26 mouse cellular contexts compared by ENCODE assay signal in genomic region chr10:40530661-40531060, GRCm38 (mm10). TPM values are rescaled to one million over a fixed set of nuclear protein-coding genes. Genes with fewer than 3 reads are reported as not detected.
"Had no signal": no experiment of that assay in that cellular context is flagged by ENCODE, and none has a peak within 500 bp of the region (broad histone marks: within the 10 kb centered on the region; RNA-seq: fewer than 3 reads in every experiment).

No protein-coding gene starts in this region.

- H3K4me3 ChIP-seq: lung, embryonic 15.5 days; megakaryocyte, embryonic 14.5 days; midbrain, embryonic 13.5 days; myocyte; neural tube, embryonic 13.5 days; neural tube, embryonic 15.5 days had no signal

- ATAC-seq: liver, postnatal 0 days; midbrain, embryonic 13.5 days; midbrain, embryonic 16.5 days had no signal

- H3K27ac ChIP-seq: lung, embryonic 15.5 days; macrophage; midbrain, embryonic 13.5 days; neural tube, embryonic 13.5 days; neural tube, embryonic 15.5 days had no signal

- H3K27me3 ChIP-seq: megakaryocyte, embryonic 14.5 days; neural tube, embryonic 15.5 days had no signal

- H3K9ac ChIP-seq: liver, postnatal 0 days; lung, embryonic 15.5 days; midbrain, embryonic 13.5 days; neural tube, embryonic 13.5 days; neural tube, embryonic 15.5 days had no signal

- DNase-seq: liver, postnatal 0 days; lung, adult 2 months; lung, postnatal 10 days; retina, postnatal 1 day; right cerebral cortex, adult 18-20 months; right cerebral cortex, postnatal 25 days; right cerebral cortex, postnatal 4 days; spleen, adult 18-20 months; thymus, adult 18-20 months; thymus, postnatal 14 days; thymus, postnatal 36 days had no signal

- H3K9me3 ChIP-seq: lung, embryonic 15.5 days; neural tube, embryonic 15.5 days had no signal

- H3K4me2 ChIP-seq: lung, embryonic 15.5 days; midbrain, embryonic 11.5 days; midbrain, embryonic 13.5 days; neural tube, embryonic 13.5 days; neural tube, embryonic 15.5 days had no signal

- H3K36me3 ChIP-seq: lung, embryonic 15.5 days; midbrain, embryonic 13.5 days; neural tube, embryonic 13.5 days; neural tube, embryonic 15.5 days had no signal

- H3K4me1 ChIP-seq: midbrain, embryonic 13.5 days had no signal

RNA-seq across cellular contexts. Expression of gene Slc22a16, which starts 39.5 kb away (rescaled TPM):
- total RNA-seq: megakaryocyte progenitor cell, adult 5-6 weeks had no signal
- polyA plus RNA-seq: liver, postnatal 0 days; lung, adult 2 months; lung, embryonic 15.5 days; macrophage; midbrain, embryonic 11.5 days; midbrain, embryonic 13.5 days; midbrain, embryonic 16.5 days; myocyte; neural tube, embryonic 11.5 days; neural tube, embryonic 13.5 days; neural tube, embryonic 15.5 days; small intestine, adult 2 months; stomach, embryonic 14.5 days; stomach, embryonic 16.5 days; thymus, postnatal 0 days had no signal
